Mouse (Mus musculus) gastrocnemius, postnatal 4 days (tissue): ENCODE data around the gene Map3k13. TPM values are rescaled to one million over a fixed set of nuclear protein-coding genes. Genes with fewer than 3 reads are reported as not detected.
"Not testable (repeated sequence)": the region's sequence is repeated elsewhere in the genome, so short reads cannot be mapped to it uniquely, and the experiment has no call there.

ENCODE experiments used
- DNase-seq, 2 experiments: peaks; one replicate each; pipeline ENCODE4 v3.0.0; 2021 to 2022; ENCODE audit warnings: low spot score in 2 of 2, mixed read lengths in 2 of 2
- total RNA-seq, 2 experiments: library from RNA; stranded (reverse); gene quantifications; 2 replicates each; pipeline ENCODE4 v1.2.3; 2021

The Map3k13 gene
- total RNA-seq, 2 experiments from 2014 or later, result 0.66 to 0.73 TPM

- no peak for DNase-seq
Measured at GRCm38 (mm10) chr16:21904636-21905035, 110.5 kb downstream of the Map3k13 start.

- DNase-seq, result no peak
Measured at GRCm38 (mm10) chr16:21905996-21906395, 111.8 kb downstream of the Map3k13 start.

- no peak for DNase-seq
Measured at GRCm38 (mm10) chr16:21906902-21907301, 112.8 kb downstream of the Map3k13 start.

GRCm38 (mm10) chr16:21908906-21909305, 114.8 kb downstream of the Map3k13 start:
- not testable (repeated sequence) for DNase-seq

GRCm38 (mm10) chr16:21913347-21913746, 119.2 kb downstream of the Map3k13 start:
- DNase-seq, result no peak

GRCm38 (mm10) chr16:21916681-21917080, 122.5 kb downstream of the Map3k13 start:
- no peak for DNase-seq

GRCm38 (mm10) chr16:21928471-21928870, 134.3 kb downstream of the Map3k13 start:
- no peak for DNase-seq

GRCm38 (mm10) chr16:21946761-21947715, 152.9 kb downstream of the Map3k13 start, which contains the start of gene Tmem41a:
Tmem41a (minus strand) TSS chr16:21947552.
- DNase-seq, result peak; percentile 84 to 88

- no peak for DNase-seq
Measured at GRCm38 (mm10) chr16:21955591-21955990, 161.4 kb downstream of the Map3k13 start.

- no peak for DNase-seq
Measured at GRCm38 (mm10) chr16:21965576-21965975, 171.4 kb downstream of the Map3k13 start.

- DNase-seq, result no peak
Measured at GRCm38 (mm10) chr16:21969874-21970273, 175.7 kb downstream of the Map3k13 start.

GRCm38 (mm10) chr16:21970536-21970935, 176.4 kb downstream of the Map3k13 start:
- DNase-seq, result no peak

GRCm38 (mm10) chr16:21971446-21971845, 177.3 kb downstream of the Map3k13 start:
- DNase-seq, result no peak

GRCm38 (mm10) chr16:21976203-21976602, 182.1 kb downstream of the Map3k13 start:
- peak in 1 of 2 experiments; percentile 16 for DNase-seq

- DNase-seq, result no peak
Measured at GRCm38 (mm10) chr16:21977347-21977746, 183.2 kb downstream of the Map3k13 start.

Other genes with a start within 250 kb of the Map3k13 start
- 10 to 100 TPM; 39.7 to 44.2 TPM for gene 2510009E07Rik, start 99.7 kb upstream of the Map3k13 start, total RNA-seq
- gene Ehhadh, start 6.5 kb upstream of the Map3k13 start, total RNA-seq, result 1 to 10 TPM; 4.0 to 4.7 TPM
- gene Tmem41a, start 153.2 kb downstream of the Map3k13 start, total RNA-seq, result 1 to 10 TPM; 8.6 to 9.1 TPM
- under 1 TPM; 0.16 to 0.52 TPM for gene Liph, start 201.3 kb downstream of the Map3k13 start, total RNA-seq
- gene Senp2, start 215.1 kb downstream of the Map3k13 start, total RNA-seq, result 10 to 100 TPM; 24.1 to 28.0 TPM